Mouse (Mus musculus) skeletal muscle tissue, postnatal 0 days (tissue): ENCODE results near the gene Tia1. TPM values are rescaled to one million over a fixed set of nuclear protein-coding genes. Genes with fewer than 3 reads are reported as not detected.

Experiments
- polyA plus RNA-seq: library from polyadenylated mRNA; unstranded; fragments of >200 nt; fragmentation: Nextera tagmentation; extraction: Ambion mirVana; gene quantifications from 2 replicates; pipeline ENCODE4 v1.2.1, GENCODE M21; 2015

Gene Tia1
- polyA plus RNA-seq: 47.2 and 47.5 TPM in 2 replicates

DNA sequence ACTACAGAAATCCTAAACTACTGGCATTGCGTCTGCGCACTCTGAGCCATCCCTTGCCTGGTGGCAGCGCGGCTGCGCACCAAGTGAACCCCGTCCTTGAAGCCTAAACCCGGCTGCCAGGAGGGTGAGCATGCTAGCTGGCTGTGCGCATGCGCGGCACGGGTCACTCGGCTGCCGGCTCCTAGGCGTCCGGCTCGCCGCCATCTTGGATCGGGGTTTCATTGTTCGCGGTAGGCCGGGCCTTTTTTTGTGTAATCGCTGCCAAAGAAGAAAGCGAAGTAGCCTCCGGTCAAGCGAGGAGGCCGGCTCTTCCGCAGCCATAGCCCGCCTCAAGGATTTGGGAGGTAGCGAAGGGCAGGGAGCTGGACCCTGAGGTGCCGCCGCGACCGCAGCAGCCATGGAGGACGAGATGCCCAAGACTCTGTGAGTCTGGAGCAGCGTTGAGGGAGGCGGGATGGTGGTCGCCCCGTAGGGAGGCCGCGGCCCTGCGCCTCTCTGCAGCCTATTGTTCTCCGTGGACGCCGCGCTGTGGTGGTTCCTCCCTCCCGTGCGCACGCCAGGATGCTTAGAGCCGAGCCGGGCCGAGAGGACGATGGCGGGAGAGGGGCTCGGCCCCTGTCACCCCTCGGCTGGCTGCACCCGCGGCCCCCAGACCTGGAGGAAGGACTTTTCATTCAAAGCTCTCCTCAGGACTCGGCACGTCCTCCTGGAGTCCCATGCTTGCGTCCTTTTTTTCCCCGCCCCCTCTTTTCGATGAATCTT, at the start of gene Tia1:
Gene Tia1, plus strand, starts transcription at position 120 of the 762 bp plus-strand sequence.

DNA sequence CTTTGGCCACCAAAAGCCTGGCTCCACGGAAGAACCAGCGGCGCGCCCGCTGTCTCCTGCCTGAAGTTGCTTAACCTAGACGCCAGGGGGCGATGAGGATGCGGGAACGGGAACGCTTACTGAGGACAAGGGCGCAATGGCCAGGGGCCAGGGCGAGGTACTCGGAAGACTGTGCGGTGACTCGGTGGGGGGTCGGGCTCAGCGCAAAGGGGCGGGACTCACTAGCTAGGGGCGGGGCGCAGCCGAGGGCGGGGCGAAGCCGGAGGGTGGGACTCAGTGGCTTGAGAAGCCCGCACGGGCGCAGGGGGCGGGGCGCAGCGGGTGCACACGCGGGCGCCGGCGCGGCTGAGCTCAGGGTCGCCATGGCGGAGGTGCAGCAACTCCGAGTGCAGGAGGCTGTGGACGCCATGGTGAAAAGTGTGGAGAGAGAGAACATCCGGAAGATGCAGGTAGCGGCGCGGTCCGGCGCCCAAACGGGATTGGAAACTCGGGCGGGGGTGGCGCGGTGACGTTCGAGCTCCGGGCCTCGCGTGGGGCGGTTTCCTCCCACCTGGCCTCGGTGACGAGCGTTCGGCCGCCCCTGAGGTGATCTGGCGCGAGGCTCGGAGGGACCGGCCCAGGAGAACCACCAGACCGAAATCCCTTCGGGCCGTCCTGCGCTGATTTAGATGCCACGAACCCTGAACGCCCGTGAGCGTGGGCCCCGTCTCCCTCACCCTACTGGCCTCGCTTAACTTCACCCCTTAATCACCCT, 38.5 kb upstream of the Tia1 start, which contains the start of gene Fam136a:
Gene Fam136a, plus strand, starts transcription at position 276 of the 754 bp plus-strand sequence.

DNA sequence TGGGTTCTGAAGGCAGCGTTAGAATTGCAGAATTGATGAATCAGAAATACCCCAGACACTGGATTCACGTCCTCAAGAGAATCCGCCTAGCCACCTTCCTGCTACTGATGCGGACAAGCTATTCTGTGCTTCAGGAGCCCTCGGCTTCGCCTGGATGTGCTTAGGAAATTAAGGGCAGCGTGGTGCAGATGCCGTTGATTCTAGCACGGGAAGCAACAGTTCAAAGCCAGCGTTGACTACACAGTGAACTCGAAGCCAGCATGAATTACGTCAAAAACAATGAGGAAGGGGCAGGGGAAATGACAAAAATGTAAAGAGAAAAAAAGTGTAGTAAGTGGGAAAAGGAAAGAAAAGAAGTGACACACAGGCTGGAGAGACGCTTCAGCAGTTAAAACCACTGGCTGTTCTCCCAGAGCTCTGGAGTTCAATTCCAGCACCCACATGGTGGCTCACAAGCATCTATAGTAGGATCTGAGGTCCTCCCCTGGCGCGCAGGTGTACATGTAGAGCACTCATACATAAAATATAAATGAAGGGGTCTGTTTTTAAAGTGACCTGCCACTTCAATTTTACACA, 33.2 kb upstream of the Tia1 start, which contains the start of gene Snrpg:
Gene Snrpg, plus strand, starts transcription at position 541 of the 576 bp plus-strand sequence.

DNA sequence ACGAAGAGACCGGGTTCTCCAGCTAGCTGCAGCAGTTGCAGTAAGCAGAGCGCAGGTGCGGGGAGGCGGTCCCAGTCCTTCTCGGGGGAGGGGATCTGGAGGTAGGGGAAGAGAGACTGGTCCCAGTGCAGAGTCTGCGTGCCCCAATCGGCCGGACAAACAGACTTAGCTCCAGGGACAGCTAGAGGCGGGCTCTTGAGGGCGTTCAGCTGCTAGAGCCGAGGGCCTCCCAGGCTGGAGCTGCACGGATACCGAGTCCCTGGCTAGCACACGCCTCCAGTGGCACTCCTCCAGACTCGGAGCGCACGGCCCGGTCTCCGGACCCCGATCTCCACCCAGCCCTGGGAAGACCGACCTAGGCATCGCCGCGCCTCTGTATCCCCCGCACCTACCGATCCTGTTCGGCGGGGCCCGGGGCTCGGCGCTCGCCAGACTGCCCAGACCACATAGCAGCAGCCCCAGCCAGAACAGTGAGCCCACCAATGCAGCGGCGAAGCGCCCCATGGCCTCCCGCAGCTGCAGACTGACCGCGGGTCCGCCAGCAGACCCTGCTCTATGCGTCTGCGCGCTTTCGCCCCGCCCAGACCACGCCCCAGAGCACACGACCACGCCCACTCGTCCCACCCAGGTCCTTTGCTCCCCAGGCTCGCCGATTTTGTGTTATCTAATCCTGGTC, 7.3 kb upstream of the Tia1 start, which contains the start of gene Pcyox1:
Gene Pcyox1, minus strand, starts transcription at position 574 of the 676 bp plus-strand sequence.

DNA sequence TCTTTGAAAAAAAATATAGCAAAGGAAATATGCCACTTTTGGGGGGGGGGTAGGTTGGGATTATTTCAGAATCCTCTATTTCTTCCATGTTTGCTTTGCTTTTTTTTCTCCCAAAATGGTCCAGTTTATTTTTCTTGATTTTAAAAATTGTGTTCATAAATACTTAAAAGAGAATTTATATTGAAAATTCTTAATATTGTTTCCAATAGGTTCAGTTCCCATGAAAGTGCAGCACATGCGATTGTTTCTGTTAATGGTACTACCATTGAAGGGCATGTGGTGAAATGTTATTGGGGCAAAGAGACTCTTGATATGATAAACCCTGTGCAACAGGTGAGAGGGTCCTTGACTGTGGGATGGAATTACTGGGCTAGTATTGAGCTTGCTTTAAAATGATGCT, 22.3 kb downstream of the Tia1 start, which contains the start of gene Gm44790:
Gene Gm44790, plus strand, starts transcription at position 301 of the 400 bp plus-strand sequence.

DNA sequence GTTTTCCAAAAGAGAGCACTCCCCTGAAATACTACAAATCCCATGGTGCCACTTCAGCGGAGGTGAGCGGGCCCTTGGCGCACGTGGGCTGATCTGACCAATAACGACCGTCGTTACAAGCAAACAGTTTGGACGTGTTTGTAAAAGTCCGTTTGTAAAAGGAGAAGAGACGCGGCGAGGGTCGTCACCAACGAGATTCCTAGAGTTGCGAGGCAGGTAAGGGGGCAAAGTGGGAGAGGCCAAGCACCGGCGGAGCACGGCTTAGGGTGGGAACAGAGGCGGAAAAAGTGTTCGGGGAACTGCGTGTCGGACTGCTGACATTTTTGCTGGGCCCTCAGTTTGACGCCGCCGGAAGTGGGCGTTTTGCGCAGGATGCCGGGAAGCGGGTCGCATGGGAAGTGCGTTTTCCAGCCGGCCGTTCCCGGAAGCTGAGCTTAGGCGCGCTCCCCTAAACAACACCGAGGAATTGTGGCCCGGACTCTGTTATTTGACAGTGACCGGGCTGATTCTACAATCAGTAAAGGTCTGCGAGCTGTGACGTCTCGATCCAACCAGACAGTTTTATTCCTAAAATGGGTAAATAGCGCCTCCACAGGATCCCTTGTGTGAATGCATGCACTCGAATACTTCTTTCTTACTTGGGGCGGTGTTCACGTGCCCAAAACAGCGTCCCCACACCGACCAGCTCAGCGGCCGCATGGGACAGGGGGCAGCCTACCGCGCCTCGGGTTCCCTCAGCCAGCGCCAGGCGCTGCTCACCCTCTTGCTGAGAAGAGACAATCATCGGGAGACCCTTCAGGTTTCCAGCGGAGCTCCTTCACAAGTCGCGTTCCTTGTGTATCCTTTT, 34.5 kb downstream of the Tia1 start, which contains the start of gene C87436:
Gene C87436, plus strand, starts transcription at position 103 of the 847 bp plus-strand sequence.

Other genes starting within 250 kb of the Tia1 start
- gene Tgfa, start 209.0 kb upstream of the Tia1 start, polyA plus RNA-seq: 0.46 and 0.51 TPM in 2 replicates
- 127 and 141 TPM in 2 replicates for gene Fam136a, start 38.6 kb upstream of the Tia1 start, polyA plus RNA-seq
- gene Snrpg, start 32.9 kb upstream of the Tia1 start, polyA plus RNA-seq: 160 and 173 TPM in 2 replicates
- 39.2 and 44.9 TPM in 2 replicates for gene Pcyox1, start 7.1 kb upstream of the Tia1 start, polyA plus RNA-seq
- not detected in 2 replicates for gene Gm44790, start 22.4 kb downstream of the Tia1 start, polyA plus RNA-seq
- 12.4 and 13.8 TPM in 2 replicates for gene C87436, start 34.2 kb downstream of the Tia1 start, polyA plus RNA-seq
- 313 and 350 TPM in 2 replicates for gene Pcbp1, start 122.1 kb downstream of the Tia1 start, polyA plus RNA-seq
- 0.45 and 66.0 TPM in 2 replicates for gene Asprv1, start 223.9 kb downstream of the Tia1 start, polyA plus RNA-seq